Mouse (Mus musculus) hindbrain, embryonic 11.5 days (tissue): Measurements from ENCODE around the gene Dgkb. TPM values are rescaled to one million over a fixed set of nuclear protein-coding genes. Genes with fewer than 3 reads are reported as not detected.

Source experiments
- ATAC-seq: fragments of 200-750 bp; cut with Nextera tagmentation; 2 replicates; pipeline ENCODE4 v1.8.0; 2017; ENCODE audit warnings: mild to moderate bottlenecking, moderate TSS enrichment, moderate library complexity; ENCODE audit not compliant: low FRiP score
- DNase-seq: peaks from one replicate; pipeline ENCODE4 v3.0.0-alpha.2; 2015; ENCODE audit warnings: low spot score
- H3K27ac ChIP-seq: fragments of 300-500 bp; sonication (generic); 2 replicates; pipeline ENCODE4 v1.5.1; 2014; ENCODE audit warnings: mild to moderate bottlenecking, low read depth, low read length
- H3K27me3 ChIP-seq: fragments of 300-500 bp; sonication (generic); 2 replicates; pipeline ENCODE4 v1.6.1; 2014; ENCODE audit warnings: mild to moderate bottlenecking, low read length, moderate library complexity, mixed read lengths; ENCODE audit not compliant: control insufficient read depth, insufficient read depth
- H3K36me3 ChIP-seq: fragments of 300-500 bp; sonication (generic); 2 replicates; pipeline ENCODE4 v1.6.1; 2014; ENCODE audit warnings: mild to moderate bottlenecking, low read length, moderate library complexity, mixed read lengths; ENCODE audit not compliant: control insufficient read depth, insufficient read depth
- H3K4me1 ChIP-seq: fragments of 300-500 bp; sonication (generic); replicated peaks from 2 replicates; pipeline ENCODE4 v1.6.1; 2014; ENCODE audit warnings: low read length, mixed read lengths; ENCODE audit not compliant: control insufficient read depth, insufficient read depth
- H3K4me2 ChIP-seq: fragments of 300-500 bp; sonication (generic); replicated peaks from 2 replicates; pipeline ENCODE4 v1.6.1; 2014; ENCODE audit warnings: mild to moderate bottlenecking, low read depth, low read length
- H3K4me3 ChIP-seq: fragments of 300-500 bp; sonication (generic); 2 replicates; pipeline ENCODE4 v1.5.1; 2014; ENCODE audit warnings: low read depth, low read length
- H3K9ac ChIP-seq: fragments of 300-500 bp; sonication (generic); 2 replicates; pipeline ENCODE4 v1.6.1; 2014; ENCODE audit warnings: low read depth, low read length
- H3K9me3 ChIP-seq: fragments of 300-500 bp; sonication (generic); 2 replicates; pipeline ENCODE4 v1.6.1; 2016; ENCODE audit warnings: low read length; ENCODE audit not compliant: control insufficient read depth
- WGBS: fragments of 180-500 bp; shearing (Covaris S2); extraction: QIAGEN DNeasy Blood & Tissue Kit; methylation state at CpG from one replicate; pipeline ENCODE4 v1.1.7; 2014; 5-methylcytosine and 5-hydroxymethylcytosine counted together
- polyA plus RNA-seq: library from polyadenylated mRNA; unstranded; fragments of >200 nt; fragmentation: Nextera tagmentation; extraction: Ambion mirVana; gene quantifications from 2 replicates; pipeline ENCODE4 v1.2.1, GENCODE M21; 2014

The Dgkb gene
- polyA plus RNA-seq, 1 experiment from 2014 or later, result 0.83 TPM

DNA sequence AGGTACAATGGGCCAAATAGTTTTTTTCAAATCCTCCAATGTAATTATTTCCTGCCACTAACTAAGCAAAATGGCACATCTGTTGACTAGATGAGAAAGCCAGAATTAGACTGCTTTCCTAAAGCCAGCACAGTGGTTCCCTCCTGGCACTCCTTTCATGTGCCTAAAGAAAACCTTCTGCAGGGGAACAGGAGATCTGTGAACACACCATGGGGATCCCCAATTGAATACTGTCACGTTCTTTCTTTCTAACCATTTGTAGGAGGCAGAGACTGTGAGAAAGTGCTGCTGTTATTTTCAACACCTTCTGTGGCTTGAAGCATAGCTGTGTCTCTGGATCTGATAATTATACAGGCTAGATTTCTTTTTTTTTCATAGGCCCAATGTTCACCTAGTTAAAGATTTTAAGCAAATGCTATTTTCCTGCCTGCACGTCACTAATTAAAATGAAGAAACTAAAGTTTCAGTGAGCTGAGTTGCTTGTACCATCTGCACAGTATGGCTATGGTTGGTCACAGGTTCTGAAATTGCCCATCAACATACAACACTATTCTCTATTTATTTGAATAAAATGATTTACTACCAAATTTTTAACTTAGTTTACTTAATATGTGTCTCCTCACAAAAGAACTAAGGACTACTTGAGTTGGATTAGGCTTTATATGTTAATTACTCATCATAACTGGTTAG is 161.1 kb downstream of the Dgkb start:
- Histone ChIP-seq H3K4me1 (no peaks in the 10 kb centered on the region), H3K36me3 (no peaks in the 10 kb centered on the region), H3K9me3 (no peaks in the 10 kb centered on the region), H3K9ac (no peak overlapping the region), H3K4me3 (no peak overlapping the region), H3K27me3 (no peaks in the 10 kb centered on the region), H3K27ac (no peak overlapping the region), H3K4me2 (no peak overlapping the region)
- ATAC-seq, result no peak
- 43% methylated on average over 2 of the region's 2 CpGs for WGBS
- no peak for DNase-seq

DNA sequence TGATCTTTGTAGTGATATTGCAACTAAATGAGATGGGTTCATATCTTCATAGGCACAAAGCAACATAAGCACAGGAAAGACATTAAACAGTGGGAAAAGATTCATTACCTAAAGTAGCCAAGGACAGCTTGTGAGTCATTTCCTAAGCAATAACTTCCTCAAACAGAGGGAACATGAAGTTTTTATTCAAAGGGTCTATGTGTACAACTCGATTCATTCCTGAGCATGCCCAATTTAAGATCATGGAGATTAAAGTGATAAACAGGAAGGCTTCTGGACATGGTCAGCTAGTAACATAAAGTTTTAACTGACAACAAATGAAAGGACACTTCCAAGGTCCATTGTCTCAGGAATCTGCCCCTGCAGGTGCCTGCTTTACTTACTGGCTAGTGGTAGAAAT is 167.8 kb downstream of the Dgkb start:
- Histone ChIP-seq H3K4me3 (no peak overlapping the region), H3K9ac (no peak overlapping the region), H3K27ac (no peak overlapping the region), H3K9me3 (no peaks in the 10 kb centered on the region), H3K4me2 (no peak overlapping the region), H3K4me1 (no peaks in the 10 kb centered on the region), H3K36me3 (no peaks in the 10 kb centered on the region), H3K27me3 (no peaks in the 10 kb centered on the region)
- DNase-seq (no peak), ATAC-seq (no peak)
- WGBS, result 82% methylated on average over 1 of the region's 1 CpGs

DNA sequence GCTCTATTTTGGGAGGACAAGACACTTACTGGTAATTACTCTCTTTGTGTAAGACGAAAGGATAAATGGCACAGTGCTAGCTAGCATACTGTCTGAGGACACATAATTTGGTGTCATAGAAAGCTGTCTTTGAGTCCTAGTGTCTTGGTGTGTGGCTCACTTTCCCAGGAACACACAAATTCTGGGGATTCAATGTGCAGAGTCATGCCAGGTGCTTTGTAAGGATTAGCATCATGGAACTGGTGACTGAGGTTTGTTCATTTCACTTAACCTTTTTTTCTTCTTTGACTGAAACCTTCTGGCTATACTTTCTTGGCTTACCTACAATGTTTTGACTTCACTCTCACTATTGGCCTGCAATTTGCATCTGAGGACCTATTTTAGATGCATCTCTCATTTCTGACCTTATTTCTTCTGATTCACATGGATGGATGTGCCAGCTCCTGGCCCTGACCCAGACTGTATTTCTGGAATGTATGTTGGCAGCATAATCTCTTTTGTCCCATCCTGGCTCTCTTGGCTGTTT is 170.6 kb downstream of the Dgkb start:
- no peak overlapping the region for H3K4me2 ChIP-seq
- no peak overlapping the region for H3K9ac ChIP-seq
- no peak overlapping the region for H3K27ac ChIP-seq
- WGBS, result 77% methylated on average over 1 of the region's 1 CpGs
- no peaks in the 10 kb centered on the region for H3K4me1 ChIP-seq
- H3K36me3 ChIP-seq, result no peaks in the 10 kb centered on the region
- ATAC-seq (no peak), DNase-seq (no peak)
- H3K9me3 ChIP-seq, result no peaks in the 10 kb centered on the region
- no peaks in the 10 kb centered on the region for H3K27me3 ChIP-seq
- no peak overlapping the region for H3K4me3 ChIP-seq

DNA sequence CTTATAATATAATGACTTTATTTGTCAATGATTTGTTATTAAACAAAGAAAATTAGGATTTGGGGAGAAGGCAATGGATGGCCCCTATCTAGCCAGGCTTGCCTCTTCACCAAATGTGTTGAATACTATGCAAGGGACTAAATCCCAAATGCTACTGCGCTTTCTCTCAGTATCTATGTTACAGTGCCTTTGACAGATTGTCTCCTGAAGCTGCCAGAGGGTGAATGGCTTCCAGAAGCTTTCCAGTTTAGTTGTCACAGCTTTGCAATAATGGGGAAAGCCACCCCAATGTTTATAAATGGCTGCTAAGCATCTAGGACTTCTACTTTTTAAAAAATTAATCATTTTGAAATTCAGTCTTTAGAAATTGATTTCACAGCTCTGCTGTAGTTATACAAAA is 175.7 kb downstream of the Dgkb start:
- Histone ChIP-seq H3K27me3 (no peaks in the 10 kb centered on the region), H3K4me3 (no peak overlapping the region), H3K36me3 (no peaks in the 10 kb centered on the region), H3K4me2 (no peak overlapping the region), H3K9ac (no peak overlapping the region), H3K4me1 (no peaks in the 10 kb centered on the region), H3K9me3 (no peaks in the 10 kb centered on the region), H3K27ac (no peak overlapping the region)
- DNase-seq (no peak), ATAC-seq (no peak)
- 82% methylated on average over 1 of the region's 1 CpGs for WGBS

DNA sequence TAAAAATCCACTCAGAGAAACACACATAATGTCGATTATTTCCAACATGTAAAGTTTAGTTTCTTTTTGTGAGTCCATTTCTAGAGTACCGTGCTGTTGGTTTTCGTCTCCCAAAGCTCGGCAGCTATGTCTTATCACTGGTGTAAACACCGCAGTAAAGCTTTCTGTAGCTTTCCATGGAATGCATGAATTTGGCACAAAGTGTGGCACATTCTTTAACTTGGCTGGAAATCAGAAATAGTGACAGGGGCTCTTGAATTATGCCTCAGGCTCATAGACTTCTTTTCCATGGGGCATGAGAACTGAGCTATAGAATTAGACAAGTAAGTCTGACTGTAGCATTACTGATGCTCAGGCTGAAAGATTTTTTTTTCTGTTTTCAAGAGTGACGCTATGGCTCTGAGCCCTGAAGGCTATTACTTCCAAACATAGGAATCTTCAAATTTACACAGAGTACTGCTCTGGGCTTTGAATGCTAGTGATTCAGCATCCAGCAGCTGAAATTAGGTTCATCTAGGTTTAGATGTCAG is 179.0 kb downstream of the Dgkb start:
- no peaks in the 10 kb centered on the region for H3K36me3 ChIP-seq
- no peak overlapping the region for H3K4me2 ChIP-seq
- no peak overlapping the region for H3K4me3 ChIP-seq
- no peaks in the 10 kb centered on the region for H3K4me1 ChIP-seq
- H3K9me3 ChIP-seq, result no peaks in the 10 kb centered on the region
- no peak overlapping the region for H3K9ac ChIP-seq
- DNase-seq, result no peak
- no peak overlapping the region for H3K27ac ChIP-seq
- ATAC-seq, result no peak
- no peaks in the 10 kb centered on the region for H3K27me3 ChIP-seq
- WGBS, result 94% methylated on average over 6 of the region's 6 CpGs

DNA sequence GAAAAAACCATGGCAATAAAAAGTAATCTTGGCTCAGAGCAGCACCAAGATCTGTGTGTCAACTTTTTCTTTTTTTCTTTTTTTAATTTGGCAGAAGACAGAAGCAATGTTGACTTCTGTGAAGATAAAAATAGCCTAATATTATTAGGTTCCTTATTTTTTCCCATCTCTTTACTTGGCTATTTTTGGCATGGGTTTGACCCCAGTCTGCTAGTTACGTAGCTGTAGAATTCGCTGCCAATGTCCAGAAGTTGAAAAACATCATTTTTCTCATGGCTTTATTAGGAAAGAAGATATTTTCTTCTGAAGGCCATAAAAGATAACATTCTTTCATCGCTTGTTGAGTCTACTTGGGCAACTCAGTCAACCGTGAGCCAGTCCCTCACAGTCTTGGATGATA is 200.1 kb downstream of the Dgkb start:
- Histone ChIP-seq H3K4me1 (no peaks in the 10 kb centered on the region), H3K27ac (no peak overlapping the region), H3K9ac (no peak overlapping the region), H3K4me3 (no peak overlapping the region), H3K36me3 (no peaks in the 10 kb centered on the region), H3K9me3 (no peaks in the 10 kb centered on the region), H3K4me2 (no peak overlapping the region), H3K27me3 (no peaks in the 10 kb centered on the region)
- no peak for ATAC-seq
- 91% methylated on average over 4 of the region's 4 CpGs for WGBS
- DNase-seq, result no peak

DNA sequence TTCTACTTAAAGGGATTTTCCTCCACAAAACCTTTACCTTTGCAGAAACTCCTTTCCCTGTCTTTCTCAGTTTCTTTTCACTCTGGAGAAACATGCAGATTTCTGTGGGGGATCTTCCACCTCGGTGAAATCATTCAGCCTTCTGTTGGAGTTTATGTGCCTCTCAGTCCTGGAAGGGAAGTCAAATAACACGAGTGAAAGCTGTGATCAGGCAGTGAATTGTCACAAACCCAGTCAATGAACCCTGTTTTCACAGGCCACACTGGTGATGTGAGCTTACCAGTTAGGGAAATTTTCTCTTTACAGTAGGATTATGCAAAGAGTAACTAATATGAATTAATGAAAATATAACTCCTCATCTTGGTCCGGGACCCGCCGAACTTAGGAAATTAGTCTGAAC is 229.7 kb downstream of the Dgkb start:
- H3K27ac ChIP-seq, result no peak overlapping the region
- no peak overlapping the region for H3K4me2 ChIP-seq
- no peaks in the 10 kb centered on the region for H3K9me3 ChIP-seq
- ATAC-seq, result no peak
- H3K27me3 ChIP-seq, result no peaks in the 10 kb centered on the region
- 91% methylated on average over 5 of the region's 5 CpGs for WGBS
- no peak overlapping the region for H3K9ac ChIP-seq
- H3K36me3 ChIP-seq, result no peaks in the 10 kb centered on the region
- DNase-seq, result no peak
- no peaks in the 10 kb centered on the region for H3K4me1 ChIP-seq
- no peak overlapping the region for H3K4me3 ChIP-seq

DNA sequence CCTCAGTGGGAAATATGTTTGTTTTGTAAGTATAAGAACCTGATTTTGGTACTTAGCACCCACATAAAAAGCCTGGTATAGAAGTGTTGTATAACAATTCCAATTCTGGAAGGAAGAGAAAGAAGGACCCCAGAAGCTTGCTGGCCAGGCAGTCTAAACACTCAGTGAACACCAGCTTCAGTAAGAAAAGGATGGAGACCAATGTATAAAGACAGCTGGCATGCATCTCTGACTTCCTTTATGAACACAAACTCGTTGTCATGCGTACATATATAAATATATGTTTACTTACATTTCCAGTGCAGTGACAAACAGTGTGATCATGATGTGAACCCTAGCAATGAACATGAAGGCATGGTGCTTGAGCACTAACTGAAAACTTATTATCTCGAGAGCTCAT is 270.7 kb downstream of the Dgkb start:
- H3K4me3 ChIP-seq, result no peak overlapping the region
- H3K4me1 ChIP-seq, result no peaks in the 10 kb centered on the region
- H3K4me2 ChIP-seq, result no peak overlapping the region
- no peak for ATAC-seq
- no peak overlapping the region for H3K9ac ChIP-seq
- H3K36me3 ChIP-seq, result no peaks in the 10 kb centered on the region
- H3K27me3 ChIP-seq, result no peaks in the 10 kb centered on the region
- no peak for DNase-seq
- H3K9me3 ChIP-seq, result no peaks in the 10 kb centered on the region
- H3K27ac ChIP-seq, result no peak overlapping the region
- 84% methylated on average over 3 of the region's 3 CpGs for WGBS

DNA sequence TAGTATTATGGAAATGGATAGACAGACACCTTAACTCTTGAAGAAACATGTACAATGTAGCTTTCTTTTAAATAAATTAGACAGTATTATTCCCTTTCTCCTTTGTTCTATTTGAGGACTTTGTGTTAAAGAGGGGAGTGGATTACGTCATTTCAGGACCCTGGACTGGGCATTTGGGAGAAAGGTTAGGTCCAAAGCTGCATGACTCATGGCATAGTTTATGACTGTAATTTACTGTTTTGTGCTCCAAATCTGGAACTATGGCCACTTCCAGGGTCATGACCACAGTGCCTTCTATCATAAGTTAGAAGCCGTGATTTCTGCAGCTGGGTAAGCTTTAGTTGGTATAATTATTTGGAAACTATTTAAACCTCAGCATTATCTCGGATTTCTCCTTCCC is 294.4 kb downstream of the Dgkb start:
- H3K9me3 ChIP-seq, result no peaks in the 10 kb centered on the region
- WGBS, result 85% methylated on average over 3 of the region's 3 CpGs
- H3K4me1 ChIP-seq, result no peaks in the 10 kb centered on the region
- no peaks in the 10 kb centered on the region for H3K36me3 ChIP-seq
- DNase-seq (no peak), ATAC-seq (no peak)
- no peak overlapping the region for H3K4me3 ChIP-seq
- H3K4me2 ChIP-seq, result no peak overlapping the region
- H3K27ac ChIP-seq, result no peak overlapping the region
- H3K27me3 ChIP-seq, result no peaks in the 10 kb centered on the region
- no peak overlapping the region for H3K9ac ChIP-seq
